Mouse (Mus musculus) stomach, postnatal 0 days (tissue): Measurements from ENCODE around the gene Prmt3. TPM values are rescaled to one million over a fixed set of nuclear protein-coding genes. Genes with fewer than 3 reads are reported as not detected.
A peak's percentile ranks its signal among the peaks of the same experiment; 100 is the strongest.

Experiments
- ATAC-seq: fragments of 200-750 bp; cut with Nextera tagmentation; 2 replicates; pipeline ENCODE4 v1.8.0; 2017; ENCODE audit not compliant: low FRiP score, low TSS enrichment
- DNase-seq: peaks from one replicate; pipeline ENCODE4 v3.0.0-alpha.2; 2016; ENCODE audit warnings: low spot score
- H3K27ac ChIP-seq: fragments of 300-500 bp; sonication (generic); replicated peaks from 2 replicates; pipeline ENCODE4 v1.5.1; 2014; ENCODE audit warnings: mild to moderate bottlenecking, control low read depth
- H3K27me3 ChIP-seq: fragments of 300-500 bp; sonication (generic); 2 replicates; pipeline ENCODE4 v1.6.1; 2014; ENCODE audit warnings: low read length; ENCODE audit not compliant: control insufficient read depth, insufficient read depth
- H3K36me3 ChIP-seq: fragments of 300-500 bp; sonication (generic); 2 replicates; pipeline ENCODE4 v1.6.1; 2014; ENCODE audit warnings: low read length, mixed read lengths; ENCODE audit not compliant: control insufficient read depth, insufficient read depth
- H3K4me1 ChIP-seq: fragments of 300-500 bp; sonication (generic); replicated peaks from 2 replicates; pipeline ENCODE4 v1.6.1; 2014; ENCODE audit warnings: antibody characterized with exemption; ENCODE audit not compliant: control insufficient read depth, insufficient read depth
- H3K4me2 ChIP-seq: fragments of 300-500 bp; sonication (generic); replicated peaks from 2 replicates; pipeline ENCODE4 v1.6.1; 2014; ENCODE audit warnings: low read depth, mild to moderate bottlenecking, control low read depth, moderate library complexity
- H3K4me3 ChIP-seq: fragments of 300-500 bp; sonication (generic); 2 replicates; pipeline ENCODE4 v1.5.1; 2014; ENCODE audit warnings: low read depth, low read length, control low read depth
- H3K9ac ChIP-seq: fragments of 300-500 bp; sonication (generic); 2 replicates; pipeline ENCODE4 v1.6.1; 2014; ENCODE audit warnings: mild to moderate bottlenecking, low read length, control low read depth, mixed read lengths
- H3K9me3 ChIP-seq: fragments of 300-500 bp; sonication (generic); 2 replicates; pipeline ENCODE4 v1.6.1; 2016; ENCODE audit warnings: low read length; ENCODE audit not compliant: control insufficient read depth
- CTCF ChIP-seq: IDR thresholded peaks from 2 replicates; pipeline ENCODE4 v1.5.1; 2016; ENCODE audit warnings: antibody characterized with exemption, low read depth, mild to moderate bottlenecking, moderate library complexity
- EP300 ChIP-seq: optimal IDR thresholded peaks from 2 replicates; pipeline ENCODE3; 2016; ENCODE audit warnings: antibody characterized with exemption
- WGBS: fragments of 180-500 bp; shearing (Covaris S2); extraction: QIAGEN DNeasy Blood & Tissue Kit; methylation state at CpG from one replicate; pipeline ENCODE4 v1.1.7; 2014; 5-methylcytosine and 5-hydroxymethylcytosine counted together
- polyA plus RNA-seq: library from polyadenylated mRNA; unstranded; fragments of >200 nt; fragmentation: Nextera tagmentation; extraction: Ambion mirVana; gene quantifications from 2 replicates; pipeline ENCODE4 v1.2.1, GENCODE M21; 2015

The Prmt3 gene
- polyA plus RNA-seq, 1 experiment from 2014 or later: 23.5 TPM

DNA sequence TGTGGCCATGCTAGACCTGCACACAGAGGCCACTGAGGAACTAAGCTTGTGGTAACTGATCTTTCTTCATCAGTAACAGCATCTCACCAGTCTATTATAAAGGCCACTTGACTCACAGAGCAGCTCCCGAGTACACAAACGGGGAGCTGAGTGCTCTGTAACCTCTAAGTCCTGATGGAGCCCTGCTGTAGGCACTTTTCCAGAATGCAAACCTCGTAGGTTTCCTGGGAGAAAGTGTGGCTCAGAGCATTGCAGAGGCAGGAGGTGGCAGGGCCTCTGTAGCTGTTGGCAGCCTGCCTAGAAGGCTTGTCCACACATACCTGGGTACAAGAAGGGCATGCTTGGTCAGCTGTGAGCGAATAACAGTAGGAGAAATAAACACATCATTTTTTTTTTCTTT is 104.1 kb downstream of the Prmt3 start:
- no peak overlapping the region for H3K9ac ChIP-seq
- H3K4me3 ChIP-seq: no peak overlapping the region
- no peaks in the 10 kb centered on the region for H3K4me1 ChIP-seq
- H3K36me3 ChIP-seq: no peaks in the 10 kb centered on the region
- WGBS: 9% methylated on average over 4 of the region's 4 CpGs
- no peak overlapping the region for H3K4me2 ChIP-seq
- ATAC-seq: no peak
- no peak overlapping the region for H3K27ac ChIP-seq
- DNase-seq: peak; percentile 69
- no peak for TF ChIP-seq EP300
- TF ChIP-seq CTCF: no peak
- H3K27me3 ChIP-seq: no peaks in the 10 kb centered on the region
- H3K9me3 ChIP-seq: no peaks in the 10 kb centered on the region

- Histone ChIP-seq H3K4me1 (no peaks in the 10 kb centered on the region), H3K36me3 (no peaks in the 10 kb centered on the region), H3K4me2 (no peak overlapping the region), H3K9me3 (no peaks in the 10 kb centered on the region), H3K27me3 (no peaks in the 10 kb centered on the region), H3K4me3 (no peak overlapping the region), H3K9ac (no peak overlapping the region), H3K27ac (no peak overlapping the region)
- TF ChIP-seq EP300 (no peak), CTCF (no peak)
- ATAC-seq (no peak), DNase-seq (peak; percentile 23)
- 16% methylated on average over 16 of the region's 16 CpGs for WGBS
Observed at GRCm38 (mm10) chr7:49882694-49883389, 104.7 kb downstream of the Prmt3 start.

DNA sequence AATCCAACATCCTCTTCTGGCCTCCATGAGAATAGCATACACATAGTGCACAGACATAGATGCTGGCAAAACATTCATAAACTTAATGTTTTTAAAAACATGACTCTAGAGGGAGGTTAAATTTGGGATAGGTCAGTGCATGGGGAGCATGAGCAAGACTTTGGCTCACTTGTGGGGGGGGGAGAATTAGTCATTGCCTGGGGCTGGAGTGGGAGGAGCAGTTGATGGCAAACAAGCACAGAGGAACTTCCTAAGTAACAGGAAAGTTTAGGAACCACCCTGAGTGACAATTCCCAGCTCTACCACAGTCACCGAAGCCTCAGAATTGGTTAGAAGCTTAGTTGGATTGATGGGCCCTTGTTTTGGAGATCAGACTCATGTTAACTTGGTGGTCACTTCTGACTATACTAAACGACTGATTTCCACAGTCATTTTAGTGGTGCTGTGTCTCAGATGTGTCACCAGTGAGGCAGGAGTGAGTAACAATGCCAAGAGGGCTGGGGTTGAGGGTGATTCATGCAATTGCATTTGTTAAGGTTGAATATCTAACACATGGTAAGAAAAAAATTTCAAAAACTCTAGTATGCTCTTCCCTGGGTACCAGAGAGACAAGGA is 109.7 kb downstream of the Prmt3 start:
- no peak overlapping the region for H3K4me3 ChIP-seq
- DNase-seq (no peak), ATAC-seq (no peak)
- no peaks in the 10 kb centered on the region for H3K4me1 ChIP-seq
- no peak overlapping the region for H3K4me2 ChIP-seq
- 74% methylated on average over 2 of the region's 2 CpGs for WGBS
- no peaks in the 10 kb centered on the region for H3K9me3 ChIP-seq
- H3K27me3 ChIP-seq: no peaks in the 10 kb centered on the region
- no peaks in the 10 kb centered on the region for H3K36me3 ChIP-seq
- H3K9ac ChIP-seq: no peak overlapping the region
- no peak overlapping the region for H3K27ac ChIP-seq
- TF ChIP-seq CTCF (no peak), EP300 (no peak)

DNA sequence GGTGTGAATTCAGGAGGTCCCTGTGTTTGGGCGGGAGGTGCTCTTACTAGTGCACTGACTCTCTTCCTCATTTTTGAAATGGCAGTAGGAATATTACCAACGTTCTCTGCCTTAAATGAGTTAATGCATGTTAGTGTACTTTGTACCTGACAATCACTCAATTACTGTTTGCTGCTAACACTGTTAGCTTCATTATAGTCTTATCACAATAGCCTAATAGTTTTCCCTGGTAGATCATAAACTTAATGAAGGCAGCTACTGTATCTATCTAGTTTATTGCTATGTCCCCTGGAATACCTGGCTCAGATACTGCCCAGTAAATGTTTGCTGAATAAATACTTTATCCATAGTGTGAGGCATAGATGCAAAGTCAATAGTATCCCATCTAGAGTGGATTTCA is 116.6 kb downstream of the Prmt3 start:
- Histone ChIP-seq H3K4me2 (no peak overlapping the region), H3K27me3 (no peaks in the 10 kb centered on the region), H3K4me1 (no peaks in the 10 kb centered on the region), H3K36me3 (no peaks in the 10 kb centered on the region), H3K4me3 (no peak overlapping the region), H3K9ac (no peak overlapping the region), H3K27ac (no peak overlapping the region), H3K9me3 (no peaks in the 10 kb centered on the region)
- TF ChIP-seq CTCF: no peak
- TF ChIP-seq EP300: no peak
- ATAC-seq (no peak), DNase-seq (no peak)
- 43% methylated on average over 2 of the region's 2 CpGs for WGBS

GRCm38 (mm10) chr7:49895296-49895695 is 117.2 kb downstream of the Prmt3 start:
- no peak overlapping the region for H3K4me3 ChIP-seq
- H3K27ac ChIP-seq: no peak overlapping the region
- no peaks in the 10 kb centered on the region for H3K36me3 ChIP-seq
- H3K4me1 ChIP-seq: no peaks in the 10 kb centered on the region
- no peaks in the 10 kb centered on the region for H3K27me3 ChIP-seq
- WGBS: 57% methylated on average over 6 of the region's 6 CpGs
- H3K9me3 ChIP-seq: no peaks in the 10 kb centered on the region
- no peak for TF ChIP-seq EP300
- no peak for TF ChIP-seq CTCF
- no peak for DNase-seq
- H3K4me2 ChIP-seq: no peak overlapping the region
- ATAC-seq: no peak
- H3K9ac ChIP-seq: no peak overlapping the region

GRCm38 (mm10) chr7:49902003-49902552 is 123.9 kb downstream of the Prmt3 start:
- Histone ChIP-seq H3K4me1 (no peaks in the 10 kb centered on the region), H3K27ac (no peak overlapping the region), H3K9ac (no peak overlapping the region), H3K9me3 (no peaks in the 10 kb centered on the region), H3K4me3 (no peak overlapping the region), H3K36me3 (no peaks in the 10 kb centered on the region), H3K27me3 (0 out of 2 replicates have a peak, but pooled peaks cover 4% of the 10 kb centered on the region), H3K4me2 (no peak overlapping the region)
- TF ChIP-seq CTCF: no peak
- no peak for TF ChIP-seq EP300
- 29% methylated on average over 9 of the region's 9 CpGs for WGBS
- ATAC-seq: no peak
- no peak for DNase-seq
